Mouse (Mus musculus): Measurements from ENCODE around the gene Ppp6r3.

- TF ChIP-seq CTCF (IDR thresholded peaks at IDR 0.05; ENCODE audit: control insufficient read depth, insufficient read depth, insufficient replicate concordance, low read depth, low read length) = peak; percentile 56; the same call in 1 of the 2 replicates
- no peak for TF ChIP-seq POLR2A (IDR thresholded peaks at IDR 0.05; ENCODE audit: control insufficient read depth, low read depth, low read length)
Observed at GRCm38 (mm10) chr19:3619359-3619758, 43.8 kb upstream of the Ppp6r3 start.

Data from testis, adult 2 months (tissue).